Mouse (Mus musculus) neutrophil, adult 65 days (primary cell): ENCODE data around the gene Ccdc81. TPM values are rescaled to one million over a fixed set of nuclear protein-coding genes. Genes with fewer than 3 reads are reported as not detected.

Experiments used
- total RNA-seq: library from RNA; stranded (reverse); gene quantifications from 2 replicates; pipeline ENCODE4 v1.2.4, GENCODE M21; 2023

The Ccdc81 gene
- total RNA-seq, result not detected in 2 replicates

GRCm38 (mm10) chr7:89903442-89904343, at the start of gene Ccdc81:
Ccdc81 (minus strand) TSS chr7:89903629.

GRCm38 (mm10) chr7:89940571-89941463, 37.4 kb upstream of the Ccdc81 start, which contains the start of gene Hikeshi:
Hikeshi (minus strand) TSS chr7:89941204.

Other genes with a start within 250 kb of the Ccdc81 start
- gene Hikeshi, start 37.6 kb upstream of the Ccdc81 start, total RNA-seq, result 21.5 and 24.8 TPM in 2 replicates
- gene Eed, start 77.4 kb upstream of the Ccdc81 start, total RNA-seq, result 73.0 and 87.4 TPM in 2 replicates
- gene Picalm, start 226.6 kb upstream of the Ccdc81 start, total RNA-seq, result 290 and 404 TPM in 2 replicates